Mouse (Mus musculus): ENCODE data around the gene Eif5a. TPM values are rescaled to one million over a fixed set of nuclear protein-coding genes. Genes with fewer than 3 reads are reported as not detected.

Gene Eif5a
- polyA plus RNA-seq, 1 experiment from 2014 or later, result 1,083 TPM

DNA sequence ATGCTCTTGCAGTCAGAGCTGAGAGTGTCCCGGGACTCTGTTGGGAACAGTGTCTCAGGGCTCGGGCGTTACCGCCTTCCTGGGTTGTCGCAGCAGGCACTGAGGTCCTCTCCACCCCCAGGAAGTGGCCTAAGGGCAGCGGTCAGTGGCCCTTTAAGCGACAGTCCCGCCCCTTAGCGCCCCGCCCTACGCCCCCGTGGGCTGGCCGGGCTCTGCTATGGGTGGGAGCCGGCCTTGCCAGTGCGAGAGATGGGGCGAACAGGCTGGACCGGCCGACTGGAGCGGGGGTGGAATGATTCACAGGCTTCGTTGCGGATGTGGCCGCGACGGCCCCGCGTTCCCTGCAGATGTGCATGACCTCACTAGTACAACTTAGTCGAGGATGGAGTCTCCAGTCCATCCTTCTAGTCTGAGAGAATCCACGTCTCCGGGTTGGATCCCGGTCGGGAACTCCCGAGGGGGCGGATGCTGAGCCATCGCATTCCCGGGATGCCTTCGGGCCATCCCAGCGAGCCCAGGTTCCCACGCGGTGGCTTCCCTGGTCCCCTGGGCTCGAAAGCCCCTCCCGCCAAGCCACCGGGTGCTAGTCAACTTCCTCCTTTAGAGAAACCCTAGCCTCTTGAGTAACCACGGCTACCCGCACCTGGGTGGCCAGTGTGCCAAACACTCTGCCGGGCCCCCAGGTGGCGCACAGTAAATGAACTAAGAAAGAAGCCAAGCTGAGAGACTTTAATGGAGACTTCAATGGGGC lies 40.7 kb downstream of the Eif5a start, which contains the start of gene Kctd11:
Gene Kctd11 (minus strand): TSS at position 554 of the 751 bp plus-strand sequence.
- Histone ChIP-seq H3K27me3 (ENCODE audit: control insufficient read depth, insufficient read depth, low read length) (peaks cover 17% of the 10 kb centered on the region; the same call in 1 of the 2 replicates), H3K4me2 (ENCODE audit: low read length) (peak within 1 kb of the TSS; percentile 69), H3K4me1 (ENCODE audit: control insufficient read depth, insufficient read depth, low read length) (peaks cover 14% of the 10 kb centered on the region), H3K27ac (replicated peaks; ENCODE audit: low read depth, low read length) (0 out of 2 replicates have a peak within 1 kb of the TSS, but pooled peaks have one; percentile 37), H3K9ac (replicated peaks; ENCODE audit: low read length) (peak within 1 kb of the TSS; percentile 44; the same call in 1 of the 2 replicates), H3K4me3 (replicated peaks; ENCODE audit: low read depth, low read length) (peak within 1 kb of the TSS; percentile 40), H3K36me3 (ENCODE audit: control insufficient read depth, insufficient read depth, low read length) (no peaks in the 10 kb centered on the region), H3K9me3 (ENCODE audit: control insufficient read depth, low read length) (no peaks in the 10 kb centered on the region)
- under 1% methylated on average over 46 of the region's 46 CpGs for whole genome bisulfite sequencing
- peak; percentile 79; the same call in 1 of the 2 replicates for ATAC-seq (ENCODE audit: low FRiP score, low TSS enrichment)
- DNase-seq, result peak; percentile 74

DNA sequence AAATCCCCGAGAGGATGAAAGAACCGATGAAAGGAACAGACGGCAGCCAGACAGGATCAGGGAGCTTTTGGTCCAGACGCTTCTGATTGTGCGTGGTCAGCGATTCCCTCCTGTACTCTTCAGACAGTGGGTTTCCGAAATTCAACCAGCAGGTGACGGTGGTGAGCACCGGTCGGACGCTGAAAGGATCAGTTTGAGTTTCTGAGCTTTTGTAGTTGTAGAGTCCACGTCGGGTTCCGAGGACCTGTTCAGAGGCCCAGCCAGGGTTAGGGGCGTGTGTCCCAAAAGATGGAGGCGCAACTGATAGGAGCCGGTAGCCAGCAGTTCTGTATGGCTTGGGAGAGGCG lies 41.3 kb downstream of the Eif5a start:
- Histone ChIP-seq H3K9me3 (ENCODE audit: control insufficient read depth, low read length) (no peaks in the 10 kb centered on the region), H3K4me1 (ENCODE audit: control insufficient read depth, insufficient read depth, low read length) (peaks cover 14% of the 10 kb centered on the region), H3K27ac (replicated peaks; ENCODE audit: low read depth, low read length) (0 out of 2 replicates have a peak overlapping the region, but pooled peaks have one; percentile 37), H3K4me2 (ENCODE audit: low read length) (peak overlapping the region; percentile 69), H3K4me3 (replicated peaks; ENCODE audit: low read depth, low read length) (peak overlapping the region; percentile 40), H3K9ac (replicated peaks; ENCODE audit: low read length) (peak overlapping the region; percentile 44; the same call in 1 of the 2 replicates), H3K27me3 (ENCODE audit: control insufficient read depth, insufficient read depth, low read length) (peaks cover 17% of the 10 kb centered on the region; the same call in 1 of the 2 replicates), H3K36me3 (ENCODE audit: control insufficient read depth, insufficient read depth, low read length) (no peaks in the 10 kb centered on the region)
- ATAC-seq (ENCODE audit: low FRiP score, low TSS enrichment) (0 out of 2 replicates have a peak, but pooled peaks have one; percentile 25), DNase-seq (peak; percentile 82)
- whole genome bisulfite sequencing, result under 1% methylated on average over 18 of the region's 18 CpGs

DNA sequence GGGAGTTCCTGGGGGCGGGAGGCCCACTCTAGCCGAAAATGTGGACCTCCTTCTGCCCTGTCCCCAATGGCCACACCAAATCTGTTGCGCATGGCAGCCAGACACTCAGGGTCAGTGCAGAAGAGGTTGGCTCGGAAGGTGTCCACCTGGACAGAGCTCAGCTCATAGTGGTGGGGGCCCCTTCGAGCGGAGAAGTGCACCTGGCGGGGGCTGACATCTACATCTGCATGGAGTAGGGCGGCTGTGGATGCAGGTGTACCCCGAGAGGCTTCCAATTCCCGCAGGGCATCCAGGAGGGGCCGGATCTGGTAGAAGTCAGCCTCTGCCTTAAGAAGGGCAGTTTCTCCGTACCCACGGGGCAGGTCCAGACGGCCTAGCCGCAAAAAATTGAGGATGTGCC lies 42.0 kb downstream of the Eif5a start:
- Histone ChIP-seq H3K4me2 (ENCODE audit: low read length) (peak overlapping the region; percentile 69), H3K36me3 (ENCODE audit: control insufficient read depth, insufficient read depth, low read length) (no peaks in the 10 kb centered on the region), H3K27me3 (ENCODE audit: control insufficient read depth, insufficient read depth, low read length) (peaks cover 17% of the 10 kb centered on the region; the same call in 1 of the 2 replicates), H3K4me1 (ENCODE audit: control insufficient read depth, insufficient read depth, low read length) (peaks cover 14% of the 10 kb centered on the region), H3K4me3 (replicated peaks; ENCODE audit: low read depth, low read length) (0 out of 2 replicates have a peak overlapping the region, but pooled peaks have one; percentile 0), H3K27ac (replicated peaks; ENCODE audit: low read depth, low read length) (no peak overlapping the region), H3K9ac (replicated peaks; ENCODE audit: low read length) (no peak overlapping the region), H3K9me3 (ENCODE audit: control insufficient read depth, low read length) (no peaks in the 10 kb centered on the region)
- DNase-seq, result no peak
- ATAC-seq (ENCODE audit: low FRiP score, low TSS enrichment), result no peak
- WGBS, result 60% methylated on average over 15 of the region's 15 CpGs

DNA sequence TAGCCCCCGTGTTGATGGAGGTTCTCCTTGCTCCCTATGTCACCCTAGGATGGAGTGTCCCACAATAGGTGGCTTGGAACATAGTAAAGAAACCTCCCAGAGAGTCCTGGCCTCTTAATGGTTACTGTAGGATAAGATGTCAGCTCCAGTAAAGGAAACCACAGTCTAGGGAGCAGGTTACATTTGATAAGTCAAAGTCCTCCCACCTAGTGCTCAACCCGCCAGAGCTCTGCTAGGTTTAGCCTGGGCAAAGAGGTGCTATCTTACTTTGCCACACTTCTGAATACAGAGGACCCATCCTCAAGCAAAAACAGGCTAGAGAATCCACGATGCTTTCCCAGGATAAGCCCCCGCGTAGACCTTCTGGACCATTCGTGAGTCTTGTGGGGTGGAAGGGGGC lies 42.8 kb downstream of the Eif5a start:
- Histone ChIP-seq H3K27ac (replicated peaks; ENCODE audit: low read depth, low read length) (no peak overlapping the region), H3K9me3 (ENCODE audit: control insufficient read depth, low read length) (no peaks in the 10 kb centered on the region), H3K4me1 (ENCODE audit: control insufficient read depth, insufficient read depth, low read length) (peaks cover 14% of the 10 kb centered on the region), H3K4me3 (replicated peaks; ENCODE audit: low read depth, low read length) (no peak overlapping the region), H3K9ac (replicated peaks; ENCODE audit: low read length) (no peak overlapping the region), H3K36me3 (ENCODE audit: control insufficient read depth, insufficient read depth, low read length) (no peaks in the 10 kb centered on the region), H3K4me2 (ENCODE audit: low read length) (no peak overlapping the region), H3K27me3 (ENCODE audit: control insufficient read depth, insufficient read depth, low read length) (peaks cover 17% of the 10 kb centered on the region; the same call in 1 of the 2 replicates)
- ATAC-seq (ENCODE audit: low FRiP score, low TSS enrichment) (no peak), DNase-seq (no peak)
- WGBS, result 93% methylated on average over 6 of the region's 6 CpGs

DNA sequence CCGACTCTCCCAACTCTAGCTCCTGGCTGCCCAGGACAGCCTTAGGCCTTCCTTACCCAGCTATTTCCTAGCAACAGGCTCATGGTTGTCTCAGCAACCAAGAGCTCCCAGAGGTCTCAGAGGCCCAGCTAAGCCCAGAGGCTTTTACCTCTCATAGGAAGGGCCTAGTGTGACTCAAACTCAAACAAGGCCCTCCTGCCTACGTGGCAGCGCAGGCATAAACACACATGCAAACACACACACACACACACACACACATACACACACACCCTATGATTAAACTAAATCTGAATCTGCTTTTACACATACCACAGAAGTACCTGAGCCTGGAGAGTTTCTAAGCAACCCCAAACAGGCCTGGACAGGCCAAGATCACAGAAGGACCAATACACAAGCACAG lies 43.4 kb downstream of the Eif5a start:
- Histone ChIP-seq H3K9ac (replicated peaks; ENCODE audit: low read length) (no peak overlapping the region), H3K27me3 (ENCODE audit: control insufficient read depth, insufficient read depth, low read length) (peaks cover 17% of the 10 kb centered on the region; the same call in 1 of the 2 replicates), H3K27ac (replicated peaks; ENCODE audit: low read depth, low read length) (no peak overlapping the region), H3K4me3 (replicated peaks; ENCODE audit: low read depth, low read length) (no peak overlapping the region), H3K4me1 (ENCODE audit: control insufficient read depth, insufficient read depth, low read length) (peaks cover 14% of the 10 kb centered on the region), H3K36me3 (ENCODE audit: control insufficient read depth, insufficient read depth, low read length) (no peaks in the 10 kb centered on the region), H3K9me3 (ENCODE audit: control insufficient read depth, low read length) (no peaks in the 10 kb centered on the region), H3K4me2 (ENCODE audit: low read length) (no peak overlapping the region)
- ATAC-seq (ENCODE audit: low FRiP score, low TSS enrichment) (no peak), DNase-seq (no peak)
- 63% methylated on average over 3 of the region's 3 CpGs for WGBS

DNA sequence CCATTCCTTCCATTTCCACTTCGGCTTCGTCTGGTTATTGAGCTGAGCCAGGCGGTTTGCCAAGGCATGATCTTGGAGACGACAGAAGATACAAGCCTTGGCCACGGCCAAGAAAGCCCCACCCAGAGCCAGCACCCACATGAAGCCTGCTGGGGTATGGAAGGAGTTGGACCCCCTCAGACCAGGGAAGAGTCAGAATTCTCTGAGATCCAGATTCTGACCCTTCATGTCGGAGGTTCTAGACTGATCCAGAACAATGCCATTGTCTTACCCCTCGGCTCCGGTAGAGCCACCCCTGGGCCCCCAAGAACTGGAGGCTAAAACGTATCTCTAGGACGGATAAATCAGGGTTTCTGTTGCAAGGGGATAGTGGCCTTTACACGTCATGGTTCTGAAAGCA lies 43.9 kb downstream of the Eif5a start, which contains the start of gene Tmem95:
Gene Tmem95 (minus strand): TSS at position 141 of the 400 bp plus-strand sequence.
- no peaks in the 10 kb centered on the region for H3K9me3 ChIP-seq (ENCODE audit: control insufficient read depth, low read length)
- DNase-seq (no peak), ATAC-seq (ENCODE audit: low FRiP score, low TSS enrichment) (no peak)
- H3K4me1 ChIP-seq (ENCODE audit: control insufficient read depth, insufficient read depth, low read length), result peaks cover 14% of the 10 kb centered on the region
- H3K4me3 ChIP-seq (replicated peaks; ENCODE audit: low read depth, low read length), result no peak within 1 kb of the TSS
- H3K27me3 ChIP-seq (ENCODE audit: control insufficient read depth, insufficient read depth, low read length), result peaks cover 17% of the 10 kb centered on the region; the same call in 1 of the 2 replicates
- 90% methylated on average over 11 of the region's 11 CpGs for WGBS
- H3K9ac ChIP-seq (replicated peaks; ENCODE audit: low read length), result no peak within 1 kb of the TSS
- no peaks in the 10 kb centered on the region for H3K36me3 ChIP-seq (ENCODE audit: control insufficient read depth, insufficient read depth, low read length)
- peak within 1 kb of the TSS; percentile 33 for H3K4me2 ChIP-seq (ENCODE audit: low read length)
- no peak within 1 kb of the TSS for H3K27ac ChIP-seq (replicated peaks; ENCODE audit: low read depth, low read length)

DNA sequence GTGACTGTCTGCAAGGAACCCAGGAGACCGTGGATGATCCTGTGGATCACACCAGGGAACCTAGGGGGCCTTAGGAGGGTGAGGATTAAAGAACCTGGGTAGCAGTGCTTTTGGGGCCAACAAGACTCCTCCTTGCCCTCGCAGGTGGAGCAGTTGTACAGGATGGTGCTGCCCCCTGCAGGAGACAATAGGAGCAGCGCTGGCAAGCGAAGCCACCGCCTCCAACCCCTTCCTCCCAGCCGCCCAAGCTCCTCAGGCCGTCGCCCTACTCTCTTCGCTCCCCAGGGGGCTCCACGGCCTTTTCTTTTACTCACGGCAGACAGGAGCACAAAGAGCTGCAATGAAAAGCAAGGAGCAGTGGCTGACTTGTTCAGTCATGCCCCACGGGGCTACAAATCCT lies 44.9 kb downstream of the Eif5a start:
- H3K9me3 ChIP-seq (ENCODE audit: control insufficient read depth, low read length), result no peaks in the 10 kb centered on the region
- no peak overlapping the region for H3K27ac ChIP-seq (replicated peaks; ENCODE audit: low read depth, low read length)
- 1% methylated on average over 12 of the region's 12 CpGs for WGBS
- peaks cover 14% of the 10 kb centered on the region for H3K4me1 ChIP-seq (ENCODE audit: control insufficient read depth, insufficient read depth, low read length)
- ATAC-seq (ENCODE audit: low FRiP score, low TSS enrichment), result no peak
- H3K4me3 ChIP-seq (replicated peaks; ENCODE audit: low read depth, low read length), result no peak overlapping the region
- peak overlapping the region; percentile 33 for H3K4me2 ChIP-seq (ENCODE audit: low read length)
- no peaks in the 10 kb centered on the region for H3K36me3 ChIP-seq (ENCODE audit: control insufficient read depth, insufficient read depth, low read length)
- peak; percentile 85 for DNase-seq
- H3K27me3 ChIP-seq (ENCODE audit: control insufficient read depth, insufficient read depth, low read length), result peaks cover 9% of the 10 kb centered on the region; the same call in 1 of the 2 replicates
- no peak overlapping the region for H3K9ac ChIP-seq (replicated peaks; ENCODE audit: low read length)

DNA sequence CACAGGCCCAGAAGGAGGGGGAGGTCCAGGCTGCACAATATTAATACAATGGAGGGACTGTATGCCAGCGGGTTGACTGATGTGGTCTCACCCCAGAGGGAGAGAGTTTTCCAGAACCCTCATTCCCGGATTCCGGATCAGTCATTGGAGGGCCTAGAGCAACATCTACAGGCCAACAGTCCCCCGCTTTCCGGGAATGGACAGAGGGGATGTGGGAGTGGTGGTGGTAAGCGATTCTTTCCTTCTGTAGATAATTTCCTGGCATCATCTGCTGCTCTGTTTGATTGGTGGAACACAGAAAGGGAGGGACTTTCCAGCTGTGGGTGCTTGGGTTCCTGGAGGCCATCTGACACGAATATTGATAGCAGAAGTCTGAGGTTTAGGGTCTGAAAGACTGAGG lies 45.6 kb downstream of the Eif5a start:
- Histone ChIP-seq H3K4me1 (ENCODE audit: control insufficient read depth, insufficient read depth, low read length) (peaks cover 8% of the 10 kb centered on the region), H3K27me3 (ENCODE audit: control insufficient read depth, insufficient read depth, low read length) (peaks cover 6% of the 10 kb centered on the region; the same call in 1 of the 2 replicates), H3K4me3 (replicated peaks; ENCODE audit: low read depth, low read length) (no peak overlapping the region), H3K9ac (replicated peaks; ENCODE audit: low read length) (no peak overlapping the region), H3K36me3 (ENCODE audit: control insufficient read depth, insufficient read depth, low read length) (no peaks in the 10 kb centered on the region), H3K4me2 (ENCODE audit: low read length) (no peak overlapping the region), H3K27ac (replicated peaks; ENCODE audit: low read depth, low read length) (no peak overlapping the region), H3K9me3 (ENCODE audit: control insufficient read depth, low read length) (no peaks in the 10 kb centered on the region)
- 81% methylated on average over 7 of the region's 7 CpGs for WGBS
- DNase-seq (no peak), ATAC-seq (ENCODE audit: low FRiP score, low TSS enrichment) (no peak)
